Mouse (Mus musculus) intestine, embryonic 16.5 days (tissue): ENCODE data around the gene Stfa2l1. TPM values are rescaled to one million over a fixed set of nuclear protein-coding genes. Genes with fewer than 3 reads are reported as not detected.
"Not testable (repeated sequence)": the region's sequence is repeated elsewhere in the genome, so short reads cannot be mapped to it uniquely, and the experiment has no call there.

ENCODE experiments used
- ATAC-seq: fragments of 200-750 bp; cut with Nextera tagmentation; 2 replicates; pipeline ENCODE4 v1.8.0; 2017; ENCODE audit warnings: moderate TSS enrichment, moderate library complexity
- H3K27ac ChIP-seq: fragments of 300-500 bp; sonication (generic); 2 replicates; pipeline ENCODE4 v1.5.1; 2014; ENCODE audit warnings: mild to moderate bottlenecking, low read length
- H3K27me3 ChIP-seq: fragments of 300-500 bp; sonication (generic); replicated peaks from 2 replicates; pipeline ENCODE4 v1.6.1; 2014; ENCODE audit warnings: low read length, control low read depth, mixed read lengths; ENCODE audit not compliant: control insufficient read depth, insufficient read depth
- H3K36me3 ChIP-seq: fragments of 300-500 bp; sonication (generic); 2 replicates; pipeline ENCODE4 v1.6.1; 2014; ENCODE audit warnings: low read length, control low read depth; ENCODE audit not compliant: control insufficient read depth, insufficient read depth
- H3K4me1 ChIP-seq: fragments of 300-500 bp; sonication (generic); 2 replicates; pipeline ENCODE4 v1.6.1; 2014; ENCODE audit warnings: low read length, control low read depth, mixed read lengths; ENCODE audit not compliant: control insufficient read depth, insufficient read depth
- H3K4me2 ChIP-seq: fragments of 300-500 bp; sonication (generic); 2 replicates; pipeline ENCODE4 v1.6.1; 2014; ENCODE audit warnings: low read depth, low read length, control low read depth
- H3K4me3 ChIP-seq: fragments of 300-500 bp; sonication (generic); 2 replicates; pipeline ENCODE4 v1.5.1; 2014; ENCODE audit warnings: mild to moderate bottlenecking, low read length
- H3K9ac ChIP-seq: fragments of 300-500 bp; sonication (generic); 2 replicates; pipeline ENCODE4 v1.6.1; 2014; ENCODE audit warnings: low read depth, low read length
- H3K9me3 ChIP-seq: fragments of 300-500 bp; sonication (generic); 2 replicates; pipeline ENCODE4 v1.6.1; 2016; ENCODE audit warnings: low read length, control low read depth; ENCODE audit not compliant: control insufficient read depth
- WGBS: fragments of 180-500 bp; shearing (Covaris S2); extraction: QIAGEN DNeasy Blood & Tissue Kit; methylation state at CpG from one replicate; pipeline ENCODE4 v1.1.7; 2014; 5-methylcytosine and 5-hydroxymethylcytosine counted together
- polyA plus RNA-seq: library from polyadenylated mRNA; unstranded; fragments of >200 nt; fragmentation: Nextera tagmentation; extraction: Ambion mirVana; gene quantifications from 2 replicates; pipeline ENCODE4 v1.2.1, GENCODE M21; 2015

The Stfa2l1 gene
- polyA plus RNA-seq, result 1.1 TPM in 1 of 2 replicates, not detected in the other

- no peak within 1 kb of the TSS for H3K4me2 ChIP-seq
- no peaks in the 10 kb centered on the region for H3K27me3 ChIP-seq
- H3K9me3 ChIP-seq, result no peaks in the 10 kb centered on the region
- H3K27ac ChIP-seq, result no peak within 1 kb of the TSS
- no peak for ATAC-seq
- H3K9ac ChIP-seq, result no peak within 1 kb of the TSS
- H3K4me3 ChIP-seq, result no peak within 1 kb of the TSS
- no peaks in the 10 kb centered on the region for H3K36me3 ChIP-seq
- H3K4me1 ChIP-seq, result no peaks in the 10 kb centered on the region
Measured at GRCm38 (mm10) chr16:36156402-36156975, at the start of gene Stfa2l1. Gene Stfa2l1, plus strand, starts transcription at chr16:36156811.

GRCm38 (mm10) chr16:36111486-36111885 lies 45.1 kb upstream of the Stfa2l1 start:
- not testable (repeated sequence) for H3K9me3 ChIP-seq, H3K27me3 ChIP-seq, H3K4me1 ChIP-seq, H3K9ac ChIP-seq, H3K27ac ChIP-seq, ATAC-seq, H3K36me3 ChIP-seq, H3K4me2 ChIP-seq, H3K4me3 ChIP-seq

- H3K27ac ChIP-seq, H3K36me3 ChIP-seq, H3K4me2 ChIP-seq, H3K4me3 ChIP-seq, H3K4me1 ChIP-seq, H3K9ac ChIP-seq, H3K9me3 ChIP-seq, H3K27me3 ChIP-seq, ATAC-seq: not testable (repeated sequence)
- WGBS, result 93% methylated on average over 6 of the region's 6 CpGs
Measured at GRCm38 (mm10) chr16:36115751-36116150, 40.9 kb upstream of the Stfa2l1 start.

GRCm38 (mm10) chr16:36128092-36128491 lies 28.5 kb upstream of the Stfa2l1 start:
- H3K9me3 ChIP-seq, result no peaks in the 10 kb centered on the region
- no peak overlapping the region for H3K4me3 ChIP-seq
- no peaks in the 10 kb centered on the region for H3K4me1 ChIP-seq
- WGBS, result 78% methylated on average over 7 of the region's 7 CpGs
- H3K9ac ChIP-seq, result no peak overlapping the region
- no peak overlapping the region for H3K4me2 ChIP-seq
- no peak for ATAC-seq
- H3K36me3 ChIP-seq, result no peaks in the 10 kb centered on the region
- H3K27ac ChIP-seq, result no peak overlapping the region
- H3K27me3 ChIP-seq, result no peaks in the 10 kb centered on the region

GRCm38 (mm10) chr16:36131141-36131540 lies 25.5 kb upstream of the Stfa2l1 start, which contains the start of gene Csta1:
Gene Csta1, minus strand, starts transcription at chr16:36131241.
- Histone ChIP-seq H3K27ac (no peak within 1 kb of the TSS), H3K4me1 (no peaks in the 10 kb centered on the region), H3K27me3 (no peaks in the 10 kb centered on the region), H3K4me3 (no peak within 1 kb of the TSS), H3K9ac (no peak within 1 kb of the TSS), H3K36me3 (no peaks in the 10 kb centered on the region), H3K4me2 (no peak within 1 kb of the TSS), H3K9me3 (no peaks in the 10 kb centered on the region)
- WGBS, result 64% methylated on average over 1 of the region's 1 CpGs
- ATAC-seq, result no peak

- no peak for ATAC-seq
- H3K4me1 ChIP-seq, result no peaks in the 10 kb centered on the region
- 83% methylated on average over 2 of the region's 2 CpGs for WGBS
- no peak overlapping the region for H3K4me2 ChIP-seq
- H3K4me3 ChIP-seq, result no peak overlapping the region
- H3K9me3 ChIP-seq, result no peaks in the 10 kb centered on the region
- no peaks in the 10 kb centered on the region for H3K27me3 ChIP-seq
- no peak overlapping the region for H3K27ac ChIP-seq
- no peak overlapping the region for H3K9ac ChIP-seq
- H3K36me3 ChIP-seq, result no peaks in the 10 kb centered on the region
Measured at GRCm38 (mm10) chr16:36138201-36138600, 18.4 kb upstream of the Stfa2l1 start.

- H3K27me3 ChIP-seq, H3K4me2 ChIP-seq, H3K9me3 ChIP-seq, H3K4me1 ChIP-seq, ATAC-seq, H3K9ac ChIP-seq, H3K36me3 ChIP-seq, H3K27ac ChIP-seq, H3K4me3 ChIP-seq: not testable (repeated sequence)
- WGBS, result 88% methylated on average over 9 of the region's 10 CpGs
Measured at GRCm38 (mm10) chr16:36167841-36168240, 11.2 kb downstream of the Stfa2l1 start.

- H3K27me3 ChIP-seq, result no peaks in the 10 kb centered on the region
- no peaks in the 10 kb centered on the region for H3K36me3 ChIP-seq
- no peak overlapping the region for H3K4me3 ChIP-seq
- H3K9ac ChIP-seq, result no peak overlapping the region
- no peak overlapping the region for H3K27ac ChIP-seq
- H3K4me2 ChIP-seq, result no peak overlapping the region
- ATAC-seq, result no peak
- no peaks in the 10 kb centered on the region for H3K4me1 ChIP-seq
- no peaks in the 10 kb centered on the region for H3K9me3 ChIP-seq
Measured at GRCm38 (mm10) chr16:36176108-36176507, 19.5 kb downstream of the Stfa2l1 start.

GRCm38 (mm10) chr16:36179910-36180309 lies 23.3 kb downstream of the Stfa2l1 start:
- WGBS, result 84% methylated on average over 2 of the region's 2 CpGs
- H3K9me3 ChIP-seq, result no peaks in the 10 kb centered on the region

GRCm38 (mm10) chr16:36183912-36184311 lies 27.3 kb downstream of the Stfa2l1 start, which contains the start of gene Gm5483:
Gene Gm5483, plus strand, starts transcription at chr16:36184212.
- not testable (repeated sequence) for H3K4me1 ChIP-seq, ATAC-seq, H3K36me3 ChIP-seq, H3K27me3 ChIP-seq, H3K4me2 ChIP-seq, H3K9ac ChIP-seq, H3K27ac ChIP-seq, H3K4me3 ChIP-seq, H3K9me3 ChIP-seq
- WGBS, result 90% methylated on average over 4 of the region's 4 CpGs

More at GRCm38 (mm10) chr16:36179910-36180309, 23.3 kb downstream of the Stfa2l1 start:
- no peak overlapping the region for H3K27ac ChIP-seq
- H3K4me2 ChIP-seq, result no peak overlapping the region
- H3K4me1 ChIP-seq, result no peaks in the 10 kb centered on the region
- H3K36me3 ChIP-seq, result no peaks in the 10 kb centered on the region
- H3K9ac ChIP-seq, result no peak overlapping the region
- no peak for ATAC-seq
- no peaks in the 10 kb centered on the region for H3K27me3 ChIP-seq
- H3K4me3 ChIP-seq, result no peak overlapping the region
